Mouse (Mus musculus) effector memory CD4-positive, alpha-beta T cell, adult 7 months (primary cell): ENCODE measurements around the gene Csdc2. TPM values are rescaled to one million over a fixed set of nuclear protein-coding genes. Genes with fewer than 3 reads are reported as not detected.

Source experiments
- polyA plus RNA-seq: library from polyadenylated mRNA; unstranded; fragments of 100-300 nt; shearing (Covaris generic); gene quantifications from one replicate; pipeline ENCODE4 v1.2.1, GENCODE M21; 2017

Csdc2 gene
- polyA plus RNA-seq, result 0.16 TPM

GRCm38 (mm10) chr15:81936679-81937078 is at the start of gene Csdc2:
TSS of gene Csdc2 (plus strand) at chr15:81936759.

DNA sequence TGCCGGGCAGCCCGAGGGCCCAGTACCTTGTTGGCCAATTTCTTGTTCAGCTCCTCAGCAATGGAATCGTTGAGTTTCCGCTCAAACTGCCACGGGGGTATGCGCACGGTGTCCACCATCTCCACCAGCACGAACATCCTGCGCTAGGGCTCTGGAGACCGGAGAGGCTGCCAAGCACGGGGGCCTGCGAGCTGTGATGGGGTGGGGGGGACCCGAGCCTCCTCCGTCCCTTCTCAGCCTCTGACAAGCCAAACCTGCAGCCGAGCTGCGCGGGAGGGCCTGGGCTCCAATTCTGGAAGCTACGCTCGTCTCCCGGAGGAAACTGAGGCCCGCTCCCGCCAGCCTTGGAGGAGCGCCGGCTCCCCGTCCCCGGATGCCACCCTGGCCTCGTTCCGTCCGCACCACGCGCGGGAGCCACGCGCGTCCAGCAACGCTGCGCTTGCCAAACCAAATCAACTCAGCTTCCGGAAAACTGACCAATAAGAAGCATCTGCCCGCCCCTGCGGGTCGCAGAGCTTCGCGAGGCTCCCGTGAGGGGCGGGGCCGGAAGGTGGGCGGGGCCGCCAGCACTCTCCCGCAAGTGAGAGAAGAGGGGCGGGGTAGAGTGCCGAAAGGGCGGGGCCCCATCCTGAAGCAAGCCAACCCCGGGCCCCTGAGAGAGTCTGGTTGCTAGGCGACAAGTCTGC is 10.7 kb upstream of the Csdc2 start, which contains the start of gene Polr3h:
Gene Polr3h, minus strand, starts transcription at position 481 of the 686 bp plus-strand sequence.

GRCm38 (mm10) chr15:81960171-81961077 is 23.9 kb downstream of the Csdc2 start, which contains the start of gene Pmm1:
TSS of gene Pmm1 (minus strand) at chr15:81960930.

GRCm38 (mm10) chr15:81980321-81980720 is 43.8 kb downstream of the Csdc2 start, which contains the start of gene 1700029P11Rik:
TSS of gene 1700029P11Rik (plus strand) at chr15:81980540.

DNA sequence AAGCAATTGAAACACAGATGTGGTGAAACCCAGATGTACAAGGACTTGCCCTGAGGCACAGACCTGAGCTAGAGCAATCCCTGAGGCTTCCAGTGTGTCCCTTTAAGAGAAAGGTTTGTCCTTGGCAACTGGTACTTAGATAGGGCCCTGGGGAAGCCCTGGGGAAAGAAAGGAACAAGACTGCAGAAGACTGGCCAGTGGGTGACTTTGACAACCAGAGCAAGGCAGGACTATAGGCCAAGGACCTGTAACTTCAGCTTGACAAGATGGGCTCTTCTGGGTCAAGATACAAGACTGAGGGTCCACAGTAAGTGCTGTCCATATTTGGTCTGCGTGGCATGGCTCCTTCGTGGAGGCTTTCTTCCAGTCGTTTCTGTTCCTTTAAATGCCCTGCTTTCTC is 51.1 kb downstream of the Csdc2 start, which contains the start of gene Xrcc6:
Gene Xrcc6, plus strand, starts transcription at position 190 of the 400 bp plus-strand sequence.

Other genes starting within 250 kb of the Csdc2 start
- gene Chadl, start 239.5 kb upstream of the Csdc2 start, polyA plus RNA-seq, result 0.32 TPM
- 3.7 TPM for gene Zc3h7b, start 191.7 kb upstream of the Csdc2 start, polyA plus RNA-seq
- gene Rangap1, start 191.2 kb upstream of the Csdc2 start, polyA plus RNA-seq, result 68.9 TPM
- gene Tef, start 134.3 kb upstream of the Csdc2 start, polyA plus RNA-seq, result 31.5 TPM
- 345 TPM for gene Tob2, start 78.0 kb upstream of the Csdc2 start, polyA plus RNA-seq
- 63.5 TPM for gene Phf5a, start 64.8 kb upstream of the Csdc2 start, polyA plus RNA-seq
- gene Aco2, start 64.5 kb upstream of the Csdc2 start, polyA plus RNA-seq, result 114 TPM
- gene Polr3h, start 10.5 kb upstream of the Csdc2 start, polyA plus RNA-seq, result 33.6 TPM
- 13.0 TPM for gene Pmm1, start 24.2 kb downstream of the Csdc2 start, polyA plus RNA-seq
- gene 1700029P11Rik, start 43.8 kb downstream of the Csdc2 start, polyA plus RNA-seq, result not detected
- gene Xrcc6, start 51.1 kb downstream of the Csdc2 start, polyA plus RNA-seq, result 34.0 TPM
- 27.2 TPM for gene Desi1, start 97.1 kb downstream of the Csdc2 start, polyA plus RNA-seq
- gene Snu13, start 110.8 kb downstream of the Csdc2 start, polyA plus RNA-seq, result 193 TPM
- gene 4930407I10Rik, start 122.4 kb downstream of the Csdc2 start, polyA plus RNA-seq, result not detected
- gene Mei1, start 133.2 kb downstream of the Csdc2 start, polyA plus RNA-seq, result 0.13 TPM
- gene Ccdc134, start 191.2 kb downstream of the Csdc2 start, polyA plus RNA-seq, result 32.0 TPM
- gene Srebf2, start 210.4 kb downstream of the Csdc2 start, polyA plus RNA-seq, result 151 TPM